Mouse (Mus musculus) right cerebral cortex, postnatal 36 days (tissue): ENCODE data around the gene Sirt2.

ENCODE experiments used
- DNase-seq, 2 experiments: peaks; one replicate each; pipeline ENCODE4 v3.0.0; 2022; ENCODE audit warnings: low spot score in 2 of 2, mixed read lengths in 1 of 2

Gene Sirt2

GRCm38 (mm10) chr7:28833723-28834347, 67.3 kb downstream of the Sirt2 start, which contains the start of gene Lgals4:
Gene Lgals4, plus strand, starts transcription at chr7:28833854.
- no peak for DNase-seq

GRCm38 (mm10) chr7:28836936-28837335, 70.4 kb downstream of the Sirt2 start:
- no peak for DNase-seq
